Mouse (Mus musculus) C2C12 (cell line): ENCODE measurements at regions not wholly inside any gene's neighbourhood (a gene's known extent, or its start where the extent isn't known, plus 50 kb on each side); places are given as distances from the start of the nearest gene placed in this dataset.

Experiments
- CTCF ChIP-seq: IDR thresholded peaks from one replicate; pipeline ENCODE4 v1.5.1; 2011; ENCODE audit not compliant: control insufficient read depth, insufficient read depth, insufficient read length
- USF1 ChIP-seq: IDR thresholded peaks from one replicate; pipeline ENCODE4 v1.6.1; 2011; ENCODE audit warnings: low read depth, mild to moderate bottlenecking, control low read depth, moderate library complexity

GRCm38 (mm10) chr3:37812936-37813335 is 88.6 kb upstream of the Gm5148 start:
- no peak for TF ChIP-seq USF1
- TF ChIP-seq CTCF, result no peak
